24 mouse cellular contexts compared by ENCODE assay signal in the genomic region with DNA sequence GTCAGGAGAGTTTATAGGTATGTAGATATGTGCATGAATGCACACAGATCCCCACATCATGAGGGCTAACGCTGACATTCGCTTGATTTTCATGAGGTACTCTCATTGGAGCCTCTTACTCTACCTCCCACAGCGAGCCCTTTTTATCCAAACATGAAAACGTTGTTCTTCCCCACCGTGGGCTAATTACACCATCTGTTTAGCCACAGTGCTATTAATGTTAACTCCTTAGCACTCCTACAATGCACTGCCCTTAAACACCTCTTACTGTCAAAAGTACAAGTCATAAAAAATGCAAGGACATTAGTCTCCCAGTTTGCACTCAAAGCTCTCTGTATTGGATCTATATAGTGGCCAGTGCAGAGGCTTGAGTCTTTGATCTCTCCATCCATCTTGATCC.
DNase-seq lines count a peak whose midpoint lies in the region; ATAC-seq and TF ChIP-seq lines count a peak whose summit lies in the region.
"Had no signal": no experiment of that assay in that cellular context is flagged by ENCODE, and none has a peak within 500 bp of the region (broad histone marks: within the 10 kb centered on the region; RNA-seq: fewer than 3 reads in every experiment).

No protein-coding gene starts in this region.

- H3K27ac ChIP-seq in forebrain, embryonic 15.5 days (replicated peaks) = no peak overlapping the region
- H3K27ac ChIP-seq in forebrain, embryonic 11.5 days (ENCODE audit: low read depth, low read length) = no peak overlapping the region
- H3K27ac ChIP-seq in midbrain, embryonic 16.5 days (ENCODE audit: low read length) = no peak overlapping the region
- H3K27ac ChIP-seq in midbrain, embryonic 10.5 days (replicated peaks) = no peak overlapping the region
- no peak overlapping the region for H3K27ac ChIP-seq in neural tube, embryonic 15.5 days (replicated peaks)
- H3K27ac ChIP-seq in thymus, adult 2 months (ENCODE audit: control insufficient read depth, insufficient read depth, low read length) = no peak overlapping the region
- H3K27ac ChIP-seq: embryonic facial prominence, embryonic 13.5 days; heart, adult 2 months; heart, embryonic 13.5 days; limb, embryonic 15.5 days; liver, embryonic 14.5 days; stomach, postnatal 0 days had no signal

- WGBS in forebrain, embryonic 15.5 days = 44% methylated on average over 5 of the region's 5 CpGs
- WGBS in forebrain, embryonic 11.5 days = 71% methylated on average over 5 of the region's 5 CpGs
- 70% methylated on average over 5 of the region's 5 CpGs for WGBS in midbrain, embryonic 16.5 days
- 79% methylated on average over 5 of the region's 5 CpGs for WGBS in midbrain, embryonic 10.5 days
- 37% methylated on average over 5 of the region's 5 CpGs for WGBS in neural tube, embryonic 15.5 days
- WGBS in thymus, adult 2 months = 76% methylated on average over 5 of the region's 5 CpGs

- no peak for TF ChIP-seq POLR2A in thymus, adult 2 months (IDR thresholded peaks at IDR 0.05; ENCODE audit: control insufficient read depth, extremely low read depth, insufficient read depth, low read length, poor library complexity)

- H3K27me3 ChIP-seq in forebrain, embryonic 15.5 days = no peaks in the 10 kb centered on the region
- H3K27me3 ChIP-seq in forebrain, embryonic 11.5 days (ENCODE audit: control insufficient read depth, insufficient read depth, low read length) = no peaks in the 10 kb centered on the region
- no peaks in the 10 kb centered on the region for H3K27me3 ChIP-seq in midbrain, embryonic 16.5 days (ENCODE audit: control insufficient read depth, insufficient read depth, low read depth, low read length)
- no peaks in the 10 kb centered on the region for H3K27me3 ChIP-seq in midbrain, embryonic 10.5 days (ENCODE audit: low read depth, poor library complexity, severe bottlenecking)
- H3K27me3 ChIP-seq in neural tube, embryonic 15.5 days (replicated peaks) = no peaks in the 10 kb centered on the region
- H3K27me3 ChIP-seq in thymus, adult 2 months (ENCODE audit: control insufficient read depth, insufficient read depth, low read length) = no peaks in the 10 kb centered on the region
- H3K27me3 ChIP-seq: embryonic facial prominence, embryonic 13.5 days; heart, embryonic 13.5 days; limb, embryonic 15.5 days had no signal

- no peak for TF ChIP-seq CTCF in thymus, adult 2 months (IDR thresholded peaks at IDR 0.05; ENCODE audit: borderline replicate concordance, control insufficient read depth, extremely low read depth, insufficient read depth, low read length, poor library complexity)

- H3K36me3 ChIP-seq in forebrain, embryonic 15.5 days = no peaks in the 10 kb centered on the region
- no peaks in the 10 kb centered on the region for H3K36me3 ChIP-seq in forebrain, embryonic 11.5 days (ENCODE audit: control insufficient read depth, insufficient read depth, low read length)
- no peaks in the 10 kb centered on the region for H3K36me3 ChIP-seq in midbrain, embryonic 16.5 days (ENCODE audit: control insufficient read depth, insufficient read depth, low read length)
- H3K36me3 ChIP-seq in midbrain, embryonic 10.5 days = no peaks in the 10 kb centered on the region
- no peaks in the 10 kb centered on the region for H3K36me3 ChIP-seq in neural tube, embryonic 15.5 days
- H3K36me3 ChIP-seq in thymus, adult 2 months (ENCODE audit: control insufficient read depth, insufficient read depth, low read length) = no peaks in the 10 kb centered on the region
- H3K36me3 ChIP-seq: embryonic facial prominence, embryonic 13.5 days; limb, embryonic 15.5 days had no signal

- no peak overlapping the region for H3K4me2 ChIP-seq in forebrain, embryonic 15.5 days (replicated peaks)
- H3K4me2 ChIP-seq in forebrain, embryonic 11.5 days (ENCODE audit: low read depth, low read length, severe bottlenecking) = no peak overlapping the region
- no peak overlapping the region for H3K4me2 ChIP-seq in midbrain, embryonic 16.5 days (ENCODE audit: low read length)
- H3K4me2 ChIP-seq in neural tube, embryonic 15.5 days = no peak overlapping the region
- H3K4me2 ChIP-seq: embryonic facial prominence, embryonic 13.5 days; heart, embryonic 13.5 days; limb, embryonic 15.5 days; lung, embryonic 14.5 days had no signal

- 0 out of 2 replicates have a peak, but pooled peaks have one; percentile 33 for ATAC-seq in forebrain, embryonic 15.5 days (replicated peaks)
- no peak for ATAC-seq in forebrain, embryonic 11.5 days (replicated peaks; ENCODE audit: low FRiP score)
- peak; percentile 60 for ATAC-seq in midbrain, embryonic 16.5 days
- ATAC-seq in neural tube, embryonic 15.5 days (ENCODE audit: low FRiP score) = peak; percentile 47; the same call in 1 of the 2 replicates

- H3K9ac ChIP-seq in forebrain, embryonic 15.5 days (replicated peaks) = no peak overlapping the region
- no peak overlapping the region for H3K9ac ChIP-seq in forebrain, embryonic 11.5 days (ENCODE audit: low read length)
- H3K9ac ChIP-seq in midbrain, embryonic 16.5 days (ENCODE audit: low read depth, low read length) = no peak overlapping the region
- H3K9ac ChIP-seq in neural tube, embryonic 15.5 days (replicated peaks) = no peak overlapping the region
- H3K9ac ChIP-seq: embryonic facial prominence, embryonic 13.5 days; heart, embryonic 13.5 days; limb, embryonic 15.5 days; liver, embryonic 14.5 days; lung, embryonic 14.5 days had no signal

- no peaks in the 10 kb centered on the region for H3K9me3 ChIP-seq in forebrain, embryonic 15.5 days
- no peaks in the 10 kb centered on the region for H3K9me3 ChIP-seq in forebrain, embryonic 11.5 days (ENCODE audit: control insufficient read depth, low read length)
- H3K9me3 ChIP-seq in midbrain, embryonic 16.5 days (replicated peaks; ENCODE audit: control insufficient read depth, low read length, poor library complexity, severe bottlenecking) = no peaks in the 10 kb centered on the region
- H3K9me3 ChIP-seq in midbrain, embryonic 10.5 days (replicated peaks) = no peaks in the 10 kb centered on the region
- H3K9me3 ChIP-seq in neural tube, embryonic 15.5 days (replicated peaks) = no peaks in the 10 kb centered on the region
- H3K9me3 ChIP-seq: embryonic facial prominence, embryonic 13.5 days; heart, embryonic 13.5 days; limb, embryonic 15.5 days had no signal

- DNase-seq in cerebellum, adult 9-10 months = peak; percentile 5
- DNase-seq in cerebellum, postnatal 4 days (ENCODE audit: low spot score in 2 of 2) = no peak
- DNase-seq in forebrain, embryonic 11.5 days (ENCODE audit: low spot score) = no peak
- DNase-seq in midbrain, embryonic 10.5 days (ENCODE audit: low spot score) = no peak
- no peak for DNase-seq in thymus, adult 2 months
- DNase-seq: adrenal gland, postnatal 10 days; embryo, embryonic 11 days; gastrocnemius, postnatal 14 days; heart, adult 2 months; heart, postnatal 14 days; kidney, adult 11 months; kidney, postnatal 4 days; left cerebral cortex, postnatal 4 days; lung, embryonic 14.5 days; right cerebral cortex, postnatal 14 days had no signal

- H3K4me1 ChIP-seq in forebrain, embryonic 15.5 days = peaks cover 6% of the 10 kb centered on the region; the same call in 1 of the 2 replicates
- no peaks in the 10 kb centered on the region for H3K4me1 ChIP-seq in forebrain, embryonic 11.5 days (replicated peaks; ENCODE audit: control insufficient read depth, insufficient read depth, low read length)
- peaks cover 10% of the 10 kb centered on the region; the same call in 1 of the 2 replicates for H3K4me1 ChIP-seq in midbrain, embryonic 16.5 days (ENCODE audit: control insufficient read depth, insufficient read depth, low read length)
- H3K4me1 ChIP-seq in midbrain, embryonic 10.5 days = no peaks in the 10 kb centered on the region
- 0 out of 2 replicates have a peak, but pooled peaks cover 4% of the 10 kb centered on the region for H3K4me1 ChIP-seq in neural tube, embryonic 15.5 days
- H3K4me1 ChIP-seq in thymus, adult 2 months (replicated peaks; ENCODE audit: control insufficient read depth, insufficient read depth, low read length) = no peaks in the 10 kb centered on the region
- H3K4me1 ChIP-seq: limb, embryonic 15.5 days had no signal

- no peak overlapping the region for H3K4me3 ChIP-seq in forebrain, embryonic 15.5 days
- H3K4me3 ChIP-seq in forebrain, embryonic 11.5 days (ENCODE audit: low read depth, low read length) = no peak overlapping the region
- no peak overlapping the region for H3K4me3 ChIP-seq in midbrain, embryonic 16.5 days (ENCODE audit: low read depth, low read length)
- H3K4me3 ChIP-seq in midbrain, embryonic 10.5 days = no peak overlapping the region
- no peak overlapping the region for H3K4me3 ChIP-seq in neural tube, embryonic 15.5 days (replicated peaks)
- no peak overlapping the region for H3K4me3 ChIP-seq in thymus, adult 2 months (ENCODE audit: control insufficient read depth, insufficient read depth, low read length)
- H3K4me3 ChIP-seq: embryonic facial prominence, embryonic 13.5 days; erythroblast, embryonic 14.5 days; heart, adult 2 months; heart, embryonic 13.5 days; limb, embryonic 15.5 days had no signal
